Mouse (Mus musculus) gonadal fat pad, adult 2 months (tissue): Measurements from ENCODE around the gene Vmn1r22. TPM values are rescaled to one million over a fixed set of nuclear protein-coding genes. Genes with fewer than 3 reads are reported as not detected.
"Not testable (repeated sequence)": the region's sequence is repeated elsewhere in the genome, so short reads cannot be mapped to it uniquely, and the experiment has no call there.

Source experiments
- DNase-seq: peaks from one replicate; pipeline ENCODE4 v3.0.0-alpha.2; 2012; ENCODE audit warnings: low read depth
- polyA plus RNA-seq: library from polyadenylated mRNA; depleted of rRNA; stranded (reverse); fragments of >200 nt; gene quantifications from 2 replicates; pipeline ENCODE4 v1.2.3, GENCODE M21; 2012; rRNA removed

Gene Vmn1r22
- polyA plus RNA-seq, result not detected in 2 replicates

DNA sequence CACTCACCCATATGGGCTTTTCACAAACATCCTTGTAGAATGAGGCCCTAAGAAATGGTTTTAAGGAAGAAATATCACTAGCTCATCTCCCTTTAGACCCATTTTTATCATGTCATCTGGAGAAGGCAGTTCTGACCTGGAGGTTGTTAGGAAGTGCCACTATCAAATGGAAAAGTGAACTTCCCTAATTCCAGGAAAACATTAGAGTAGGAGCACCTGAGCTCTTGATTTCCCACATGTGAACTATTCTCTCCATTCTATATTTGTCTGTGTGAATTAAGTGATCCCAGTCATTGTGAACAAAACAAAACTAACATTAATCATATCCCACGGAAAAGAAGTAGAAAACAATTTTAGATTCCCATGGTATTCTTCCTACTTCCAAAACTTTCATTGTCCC lies at the start of gene Vmn1r22:
TSS of gene Vmn1r22 (minus strand) at position 101 of the 400 bp plus-strand sequence.
- DNase-seq, result no peak

DNA sequence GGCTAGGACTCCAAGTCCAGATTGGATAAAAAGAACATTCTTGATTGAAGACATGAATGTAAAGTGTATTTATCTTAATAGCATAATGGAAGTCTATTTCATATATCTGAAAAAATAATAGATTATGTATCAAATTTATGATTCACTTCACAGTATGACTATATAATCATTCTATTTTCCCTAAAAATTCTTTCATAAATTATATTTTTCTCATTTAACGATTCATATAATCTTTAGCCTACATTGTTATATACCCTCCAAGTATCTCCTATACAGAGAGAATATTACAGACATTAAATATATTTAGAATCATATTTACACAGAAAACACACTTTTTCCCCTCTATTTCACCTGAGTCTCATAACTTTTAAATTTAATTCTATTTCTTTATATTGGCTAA lies 18.9 kb upstream of the Vmn1r22 start, which contains the start of gene Vmn1r23:
TSS of gene Vmn1r23 (minus strand) at position 101 of the 400 bp plus-strand sequence.
- no peak for DNase-seq

DNA sequence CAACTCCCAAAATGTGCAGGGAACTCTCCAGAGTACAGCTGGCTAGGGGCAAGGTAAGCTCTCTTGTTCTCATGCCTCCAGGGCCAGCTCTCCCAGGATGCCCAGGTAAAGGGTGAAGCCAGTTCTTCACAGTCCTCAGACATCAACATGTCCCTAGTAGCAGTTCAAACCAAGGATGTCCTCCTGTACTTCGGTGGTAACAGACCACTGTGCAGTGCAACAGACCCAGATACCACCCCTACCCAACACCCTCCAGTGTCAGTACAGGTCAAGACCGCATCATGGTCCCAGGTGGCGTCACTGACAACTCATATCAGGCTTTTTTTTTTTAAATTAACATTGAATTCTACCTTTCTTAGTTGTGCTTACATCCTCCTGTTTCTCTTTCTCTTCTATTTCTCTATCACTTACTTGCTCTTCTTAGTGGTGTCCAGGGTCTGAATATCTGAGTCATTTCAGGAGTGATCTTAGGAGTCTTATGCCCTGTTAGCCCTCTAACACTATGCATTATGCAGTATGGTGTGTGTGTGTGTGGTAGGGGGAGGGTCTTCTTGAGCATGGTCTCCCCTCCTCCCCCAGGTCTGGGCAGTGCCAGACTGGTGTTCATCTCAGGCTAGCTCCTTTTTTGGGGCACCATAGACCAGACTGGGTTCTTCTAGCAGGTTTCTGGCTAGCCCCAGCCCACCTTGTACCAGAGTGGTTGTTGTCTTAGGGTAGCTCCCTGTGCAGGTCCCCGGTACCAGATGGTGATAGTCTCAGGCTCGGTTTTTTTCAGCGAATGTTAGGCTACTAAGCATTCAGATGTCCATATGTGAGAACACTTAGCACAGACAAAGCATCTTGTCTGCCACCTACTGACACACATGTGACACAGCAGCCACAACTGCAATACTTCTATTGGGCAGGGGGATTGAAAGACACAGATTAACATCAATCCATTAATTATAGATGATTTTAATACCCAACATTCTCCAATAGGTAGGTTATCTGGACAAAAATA lies 48.5 kb downstream of the Vmn1r22 start:
- DNase-seq, result no peak

DNA sequence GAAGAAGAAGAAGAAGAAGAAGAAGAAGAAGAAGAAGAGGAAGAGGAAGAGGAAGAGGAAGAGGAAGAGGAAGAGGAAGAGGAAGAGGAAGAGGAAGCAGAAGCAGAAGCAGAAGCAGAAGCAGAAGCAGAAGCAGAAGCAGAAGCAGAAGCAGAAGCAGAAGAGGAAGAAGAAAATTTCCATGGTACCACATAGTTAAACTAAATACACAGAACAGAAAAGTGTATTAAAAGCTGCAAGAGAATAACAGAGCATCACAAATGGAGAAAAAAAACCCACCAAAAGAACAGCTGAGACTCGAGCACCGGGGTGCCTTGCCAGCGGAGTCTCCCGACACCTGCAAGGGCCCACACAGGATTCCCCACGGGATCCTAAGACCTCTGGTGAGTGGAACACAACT lies 56.7 kb downstream of the Vmn1r22 start:
- DNase-seq, result not testable (repeated sequence)

DNA sequence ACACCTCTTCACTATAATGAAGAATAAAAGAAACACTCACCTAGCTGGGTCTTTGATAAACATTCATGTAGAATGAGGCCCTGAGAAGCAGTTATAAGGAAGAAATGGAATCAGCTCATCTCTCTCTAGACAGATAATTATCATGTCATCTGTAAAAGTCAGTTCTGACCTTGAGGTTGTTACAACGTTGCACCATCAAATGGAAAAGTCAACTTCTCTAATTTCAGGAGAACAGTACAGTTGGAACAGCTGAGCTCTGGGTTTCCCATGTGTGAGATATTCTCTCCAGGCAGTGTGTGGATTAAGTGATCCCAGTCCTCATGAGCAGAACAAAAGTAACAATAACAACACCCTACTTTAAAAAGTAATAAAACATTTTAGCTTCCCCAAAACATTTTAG lies 57.5 kb downstream of the Vmn1r22 start, which contains the start of gene Vmn1r21:
TSS of gene Vmn1r21 (minus strand) at position 58 of the 400 bp plus-strand sequence.
- no peak for DNase-seq

Other genes starting within 250 kb of the Vmn1r22 start
- gene Pyurf, start 215.9 kb downstream of the Vmn1r22 start, polyA plus RNA-seq, result 15.7 and 15.8 TPM in 2 replicates
- 6.3 and 6.7 TPM in 2 replicates for gene Lancl2, start 205.5 kb downstream of the Vmn1r22 start, polyA plus RNA-seq
- 10.6 and 12.9 TPM in 2 replicates for gene Vopp1, start 82.9 kb downstream of the Vmn1r22 start, polyA plus RNA-seq
- gene Vmn1r21, start 57.7 kb downstream of the Vmn1r22 start, polyA plus RNA-seq, result not detected in 2 replicates
- not detected in 2 replicates for gene Vmn1r23, start 18.8 kb upstream of the Vmn1r22 start, polyA plus RNA-seq
- gene Vmn1r24, start 53.5 kb upstream of the Vmn1r22 start, polyA plus RNA-seq, result not detected in 2 replicates
- gene Vmn1r25, start 72.8 kb upstream of the Vmn1r22 start, polyA plus RNA-seq, result not detected in 2 replicates
- not detected in 2 replicates for gene Vmn1r26, start 107.1 kb upstream of the Vmn1r22 start, polyA plus RNA-seq